Mouse (Mus musculus) embryonic facial prominence, embryonic 11.5 days (tissue): ENCODE measurements around the gene 1700020A23Rik. TPM values are rescaled to one million over a fixed set of nuclear protein-coding genes. Genes with fewer than 3 reads are reported as not detected.

Experiments
- ATAC-seq: fragments of 200-750 bp; cut with Nextera tagmentation; replicated peaks from 2 replicates; pipeline ENCODE4 v1.8.0; 2017; ENCODE audit warnings: low read depth; ENCODE audit not compliant: insufficient number of reproducible peaks, low FRiP score, low TSS enrichment
- DNase-seq: peaks from one replicate; pipeline ENCODE4 v3.0.0-alpha.2; 2015; ENCODE audit warnings: low spot score
- H3K27ac ChIP-seq: fragments of 300-500 bp; sonication (generic); replicated peaks from 2 replicates; pipeline ENCODE4 v1.5.1; 2014; ENCODE audit warnings: mild to moderate bottlenecking, low read depth, low read length, control low read depth
- H3K27me3 ChIP-seq: fragments of 300-500 bp; sonication (generic); 2 replicates; pipeline ENCODE4 v1.6.1; 2014; ENCODE audit warnings: mild to moderate bottlenecking, low read length, moderate library complexity, mixed read lengths; ENCODE audit not compliant: control insufficient read depth, insufficient read depth
- H3K36me3 ChIP-seq: fragments of 300-500 bp; sonication (generic); replicated peaks from 2 replicates; pipeline ENCODE4 v1.6.1; 2014; ENCODE audit warnings: low read depth, mild to moderate bottlenecking, low read length, moderate library complexity, mixed read lengths; ENCODE audit not compliant: control insufficient read depth, insufficient read depth
- H3K4me1 ChIP-seq: fragments of 300-500 bp; sonication (generic); 2 replicates; pipeline ENCODE4 v1.6.1; 2014; ENCODE audit warnings: low read length, mixed read lengths; ENCODE audit not compliant: control insufficient read depth, insufficient read depth
- H3K4me2 ChIP-seq: fragments of 300-500 bp; sonication (generic); 2 replicates; pipeline ENCODE4 v1.6.1; 2014; ENCODE audit warnings: low read depth, mild to moderate bottlenecking, control low read depth, low read length, moderate library complexity
- H3K4me3 ChIP-seq: fragments of 300-500 bp; sonication (generic); 2 replicates; pipeline ENCODE4 v1.5.1; 2014; ENCODE audit warnings: low read depth, low read length, control low read depth
- H3K9ac ChIP-seq: fragments of 300-500 bp; sonication (generic); replicated peaks from 2 replicates; pipeline ENCODE4 v1.6.1; 2014; ENCODE audit warnings: mild to moderate bottlenecking, control low read depth, low read length
- H3K9me3 ChIP-seq: fragments of 300-500 bp; sonication (generic); replicated peaks from 2 replicates; pipeline ENCODE4 v1.6.1; 2016; ENCODE audit warnings: mild to moderate bottlenecking, low read length, inconsistent platforms, mixed read lengths; ENCODE audit not compliant: control insufficient read depth
- WGBS: fragments of 180-500 bp; shearing (Covaris S2); extraction: QIAGEN DNeasy Blood & Tissue Kit; methylation state at CpG from one replicate; pipeline ENCODE4 v1.1.7; 2014; 5-methylcytosine and 5-hydroxymethylcytosine counted together
- polyA plus RNA-seq: library from polyadenylated mRNA; unstranded; fragments of >200 nt; fragmentation: Nextera tagmentation; extraction: Ambion mirVana; gene quantifications from 2 replicates; pipeline ENCODE4 v1.2.1, GENCODE M21; 2014

The 1700020A23Rik gene
- polyA plus RNA-seq, 1 experiment from 2014 or later = not detected

- Histone ChIP-seq H3K9me3 (no peaks in the 10 kb centered on the region), H3K27me3 (no peaks in the 10 kb centered on the region), H3K27ac (no peak overlapping the region), H3K4me3 (peak overlapping the region; percentile 61), H3K4me1 (peaks cover 5% of the 10 kb centered on the region), H3K4me2 (peak overlapping the region; percentile 83), H3K9ac (peak overlapping the region; percentile 82), H3K36me3 (no peaks in the 10 kb centered on the region)
- WGBS = 11% methylated on average over 13 of the region's 14 CpGs
- DNase-seq (peak; percentile 12), ATAC-seq (no peak)
Observed at GRCm38 (mm10) chr2:130398091-130398490, 7.0 kb upstream of the 1700020A23Rik start.

- H3K36me3 ChIP-seq = no peaks in the 10 kb centered on the region
- peaks cover 5% of the 10 kb centered on the region for H3K4me1 ChIP-seq
- DNase-seq = no peak
- 87% methylated on average over 1 of the region's 1 CpGs for WGBS
- H3K9me3 ChIP-seq = no peaks in the 10 kb centered on the region
- H3K4me3 ChIP-seq = no peak overlapping the region
- no peak overlapping the region for H3K9ac ChIP-seq
- H3K4me2 ChIP-seq = no peak overlapping the region
- no peak for ATAC-seq
- no peaks in the 10 kb centered on the region for H3K27me3 ChIP-seq
- H3K27ac ChIP-seq = no peak overlapping the region
Observed at GRCm38 (mm10) chr2:130400046-130400445, 5.0 kb upstream of the 1700020A23Rik start.

- WGBS = 84% methylated on average over 4 of the region's 4 CpGs
- Histone ChIP-seq H3K4me1 (peaks cover 3% of the 10 kb centered on the region; the same call in 1 of the 2 replicates), H3K9me3 (no peaks in the 10 kb centered on the region), H3K4me3 (no peak overlapping the region), H3K27me3 (no peaks in the 10 kb centered on the region), H3K9ac (no peak overlapping the region), H3K4me2 (no peak overlapping the region), H3K27ac (no peak overlapping the region), H3K36me3 (no peaks in the 10 kb centered on the region)
- no peak for DNase-seq
- no peak for ATAC-seq
Observed at GRCm38 (mm10) chr2:130401891-130402290, 3.2 kb upstream of the 1700020A23Rik start.

DNA sequence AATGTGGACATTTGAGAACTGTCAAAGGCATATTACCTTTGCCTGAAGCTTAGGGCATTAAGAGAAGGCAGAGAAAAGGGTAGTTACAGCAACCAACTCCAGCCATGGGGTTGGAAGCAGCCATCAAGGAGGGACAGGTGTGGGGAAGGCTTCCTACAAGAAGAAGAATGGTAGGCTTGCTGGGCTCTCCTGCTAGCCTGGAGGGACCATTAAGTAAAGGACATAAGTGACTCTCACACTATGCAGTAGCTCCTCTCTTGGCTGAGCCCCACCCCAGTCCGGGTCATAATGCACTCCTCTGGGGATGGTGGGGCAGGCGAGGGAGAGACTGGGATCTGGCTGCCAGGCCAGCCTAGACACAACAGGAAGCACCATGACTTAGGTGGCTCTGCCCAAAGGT, 1.1 kb downstream of the 1700020A23Rik start, which contains the start of gene Tmem239:
TSS of gene Tmem239 (plus strand) at position 301 of the 400 bp plus-strand sequence.
- Histone ChIP-seq H3K4me2 (no peak within 1 kb of the TSS), H3K4me1 (no peaks in the 10 kb centered on the region), H3K27me3 (no peaks in the 10 kb centered on the region), H3K4me3 (no peak within 1 kb of the TSS), H3K36me3 (no peaks in the 10 kb centered on the region), H3K9ac (no peak within 1 kb of the TSS), H3K27ac (no peak within 1 kb of the TSS), H3K9me3 (no peaks in the 10 kb centered on the region)
- DNase-seq (no peak), ATAC-seq (0 out of 2 replicates have a peak, but pooled peaks have one; percentile 26)
- WGBS = 72% methylated on average over 2 of the region's 2 CpGs

GRCm38 (mm10) chr2:130408194-130408593, 3.1 kb downstream of the 1700020A23Rik start:
- H3K9me3 ChIP-seq = no peaks in the 10 kb centered on the region
- no peak overlapping the region for H3K9ac ChIP-seq
- ATAC-seq (peak; percentile 66; the same call in 1 of the 2 replicates), DNase-seq (peak; percentile 84)
- no peak overlapping the region for H3K27ac ChIP-seq
- no peaks in the 10 kb centered on the region; the same call in 1 of the 2 replicates for H3K4me1 ChIP-seq
- H3K36me3 ChIP-seq = no peaks in the 10 kb centered on the region
- no peak overlapping the region for H3K4me3 ChIP-seq
- 11% methylated on average over 6 of the region's 6 CpGs for WGBS
- H3K4me2 ChIP-seq = no peak overlapping the region
- H3K27me3 ChIP-seq = no peaks in the 10 kb centered on the region

DNA sequence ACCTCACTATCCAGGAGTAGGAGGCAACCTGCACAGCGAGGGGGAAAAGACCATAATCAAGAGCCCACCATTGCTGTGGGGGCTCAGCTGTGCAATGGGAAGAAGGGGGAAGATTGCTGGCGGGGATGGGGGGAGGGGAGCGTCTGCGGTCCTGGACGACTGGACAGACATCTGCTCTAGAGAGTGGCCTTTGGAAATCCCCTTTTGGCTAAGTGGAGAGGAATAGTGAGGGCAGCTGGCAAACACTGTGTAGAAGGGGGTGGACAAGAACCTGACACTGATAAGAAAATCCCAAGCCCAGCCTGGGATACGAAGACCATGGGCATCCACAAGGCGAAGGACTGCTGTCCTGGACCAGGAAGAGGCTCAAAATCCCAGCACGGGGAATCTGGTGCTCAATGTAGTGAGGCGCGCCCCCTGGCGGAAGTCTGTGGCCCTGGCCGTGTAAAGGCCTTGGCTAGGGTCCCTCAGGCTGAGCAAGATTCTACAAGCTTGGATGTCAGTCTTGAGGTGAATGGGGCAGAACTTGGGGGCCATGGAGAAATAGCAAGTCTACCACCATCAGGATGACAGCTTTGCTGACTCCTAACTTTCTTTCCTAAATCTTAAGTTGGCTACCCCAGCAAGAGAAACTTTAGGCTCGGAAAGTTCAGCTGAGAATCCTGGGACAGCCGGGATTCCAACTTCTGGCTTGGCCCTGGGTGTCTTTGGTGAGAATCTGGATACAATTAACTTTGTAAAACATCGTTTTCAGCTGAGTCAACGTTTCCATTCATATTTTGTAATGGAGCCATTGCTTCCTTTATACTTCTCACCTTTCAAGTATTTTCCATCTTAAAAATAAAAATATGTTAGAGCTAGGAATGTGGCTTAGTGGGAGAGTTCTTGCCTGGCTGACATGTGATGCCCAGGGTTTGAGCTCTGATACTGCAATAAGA, 6.8 kb downstream of the 1700020A23Rik start:
- H3K27ac ChIP-seq = no peak overlapping the region
- 33% methylated on average over 16 of the region's 16 CpGs for WGBS

GRCm38 (mm10) chr2:130412775-130413174, 7.7 kb downstream of the 1700020A23Rik start:
- no peak overlapping the region for H3K4me3 ChIP-seq
- H3K27ac ChIP-seq = no peak overlapping the region
- 77% methylated on average over 3 of the region's 3 CpGs for WGBS
- no peaks in the 10 kb centered on the region; the same call in 1 of the 2 replicates for H3K4me1 ChIP-seq
- no peaks in the 10 kb centered on the region for H3K9me3 ChIP-seq
- no peaks in the 10 kb centered on the region for H3K27me3 ChIP-seq
- DNase-seq (no peak), ATAC-seq (no peak)
- no peak overlapping the region for H3K9ac ChIP-seq
- no peak overlapping the region for H3K4me2 ChIP-seq
- H3K36me3 ChIP-seq = no peaks in the 10 kb centered on the region

More for the DNA sequence above, 6.8 kb downstream of the 1700020A23Rik start:
- Histone ChIP-seq H3K9ac (no peak overlapping the region), H3K9me3 (no peaks in the 10 kb centered on the region), H3K27me3 (no peaks in the 10 kb centered on the region), H3K36me3 (no peaks in the 10 kb centered on the region), H3K4me2 (no peak overlapping the region), H3K4me3 (no peak overlapping the region), H3K4me1 (no peaks in the 10 kb centered on the region; the same call in 1 of the 2 replicates)
- ATAC-seq (peak; percentile 70), DNase-seq (peak; percentile 90)
